Mouse (Mus musculus) olfactory bulb, adult 2 months (tissue): ENCODE results near the gene Vcl.

Experiments used
- CTCF ChIP-seq: fragments of 200-500 bp; IDR thresholded peaks from 2 replicates; pipeline ENCODE4 v1.5.1; 2012; ENCODE audit warnings: low read depth, mild to moderate bottlenecking, low read length, moderate library complexity; ENCODE audit not compliant: insufficient read depth
- POLR2A ChIP-seq: fragments of 200-500 bp; IDR thresholded peaks from 2 replicates; pipeline ENCODE4 v1.6.1; 2012; ENCODE audit warnings: mild to moderate bottlenecking, low read depth, low read length, moderate library complexity; ENCODE audit not compliant: insufficient read depth

GRCm38 (mm10) chr14:20929814-20930434, 726 bp downstream of the Vcl start:
- TF ChIP-seq CTCF = no peak
- TF ChIP-seq POLR2A = no peak
